Mouse (Mus musculus): Measurements from ENCODE around the gene Gal3st2c. TPM values are rescaled to one million over a fixed set of nuclear protein-coding genes. Genes with fewer than 3 reads are reported as not detected.
"Not testable (repeated sequence)": the region's sequence is repeated elsewhere in the genome, so short reads cannot be mapped to it uniquely, and the experiment has no call there.

Gal3st2c gene
- polyA plus RNA-seq, 1 experiment from 2014 or later, result not detected

GRCm38 (mm10) chr1:94054481-94054880 is 64.2 kb downstream of the Gal3st2c start:
- Histone ChIP-seq H3K9me3 (ENCODE audit: low read length) (no peaks in the 10 kb centered on the region), H3K27me3 (replicated peaks; ENCODE audit: insufficient read depth, low read length) (no peaks in the 10 kb centered on the region), H3K9ac (replicated peaks; ENCODE audit: low read depth) (no peak overlapping the region), H3K4me3 (ENCODE audit: low read depth, low read length) (no peak overlapping the region), H3K36me3 (ENCODE audit: insufficient read depth, low read length) (no peaks in the 10 kb centered on the region), H3K27ac (ENCODE audit: low read length) (no peak overlapping the region), H3K4me1 (ENCODE audit: insufficient read depth, low read depth, low read length) (no peaks in the 10 kb centered on the region), H3K4me2 (replicated peaks; ENCODE audit: low read depth, low read length) (no peak overlapping the region)
- DNase-seq (ENCODE audit: low spot score), result no peak
- ATAC-seq, result no peak
- 83% methylated on average over 1 of the region's 1 CpGs for WGBS
- TF ChIP-seq CTCF (IDR thresholded peaks at IDR 0.05) (no peak), EP300 (IDR thresholded peaks at IDR 0.05) (no peak)

DNA sequence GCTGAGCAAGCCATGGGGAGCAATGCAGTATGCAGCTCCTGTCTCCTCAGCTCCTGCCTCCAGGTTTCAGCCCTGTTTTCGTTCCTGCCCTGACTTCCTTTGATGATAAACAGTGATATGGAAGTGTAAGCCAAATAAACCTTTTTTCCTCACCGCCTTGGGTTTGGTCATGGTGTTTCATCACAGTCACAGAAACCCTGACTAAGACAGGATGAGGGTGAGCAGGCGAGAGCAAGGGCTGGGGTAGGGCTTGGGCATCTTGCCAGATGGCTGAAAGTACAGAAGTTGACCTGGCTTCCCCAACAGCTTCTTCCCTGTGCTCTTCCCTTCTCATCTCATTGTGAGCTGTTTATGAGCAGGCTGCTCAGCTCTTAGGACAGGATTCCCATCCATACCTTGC is 65.7 kb downstream of the Gal3st2c start:
- ATAC-seq (no peak), DNase-seq (ENCODE audit: low spot score) (no peak)
- no peaks in the 10 kb centered on the region for H3K9me3 ChIP-seq (ENCODE audit: low read length)
- 16% methylated on average over 3 of the region's 3 CpGs for WGBS
- no peak overlapping the region for H3K4me3 ChIP-seq (ENCODE audit: low read depth, low read length)
- no peak overlapping the region for H3K27ac ChIP-seq (ENCODE audit: low read length)
- no peaks in the 10 kb centered on the region for H3K36me3 ChIP-seq (ENCODE audit: insufficient read depth, low read length)
- no peak overlapping the region for H3K4me2 ChIP-seq (replicated peaks; ENCODE audit: low read depth, low read length)
- H3K9ac ChIP-seq (replicated peaks; ENCODE audit: low read depth), result no peak overlapping the region
- TF ChIP-seq EP300 (IDR thresholded peaks at IDR 0.05) (no peak), CTCF (IDR thresholded peaks at IDR 0.05) (no peak)
- H3K27me3 ChIP-seq (replicated peaks; ENCODE audit: insufficient read depth, low read length), result no peaks in the 10 kb centered on the region
- H3K4me1 ChIP-seq (ENCODE audit: insufficient read depth, low read depth, low read length), result no peaks in the 10 kb centered on the region

DNA sequence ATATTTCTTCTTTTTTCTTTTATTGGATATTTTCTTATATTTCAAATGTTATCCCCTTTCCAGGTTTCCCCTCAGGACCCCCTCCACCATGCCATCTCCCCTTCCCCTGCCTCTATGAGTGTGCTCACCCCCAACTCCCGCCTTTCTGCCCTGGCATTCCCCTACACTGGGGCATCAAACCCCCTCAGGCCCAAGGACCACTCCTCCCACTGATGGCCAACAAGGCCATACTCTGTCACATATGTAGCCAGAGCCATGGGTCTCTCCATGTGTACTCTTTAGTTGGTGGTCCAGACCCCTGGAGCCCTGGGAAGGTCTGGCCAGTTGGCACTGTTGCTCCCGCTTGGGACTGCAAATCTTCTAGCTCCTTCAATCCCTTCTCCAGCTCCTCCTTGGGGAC is 67.1 kb downstream of the Gal3st2c start:
- no peak overlapping the region for H3K9ac ChIP-seq (replicated peaks; ENCODE audit: low read depth)
- no peak for DNase-seq (ENCODE audit: low spot score)

GRCm38 (mm10) chr1:94058281-94058680 is 68.0 kb downstream of the Gal3st2c start:
- not testable (repeated sequence) for H3K9me3 ChIP-seq (ENCODE audit: low read length); H3K4me2 ChIP-seq (replicated peaks; ENCODE audit: low read depth, low read length); H3K27me3 ChIP-seq (replicated peaks; ENCODE audit: insufficient read depth, low read length); H3K4me1 ChIP-seq (ENCODE audit: insufficient read depth, low read depth, low read length); H3K27ac ChIP-seq (ENCODE audit: low read length); H3K9ac ChIP-seq (replicated peaks; ENCODE audit: low read depth); ATAC-seq; H3K4me3 ChIP-seq (ENCODE audit: low read depth, low read length); H3K36me3 ChIP-seq (ENCODE audit: insufficient read depth, low read length); DNase-seq (ENCODE audit: low spot score)
- 72% methylated on average over 1 of the region's 1 CpGs for WGBS

More for the DNA sequence above, 67.1 kb downstream of the Gal3st2c start:
- Histone ChIP-seq H3K36me3 (ENCODE audit: insufficient read depth, low read length) (no peaks in the 10 kb centered on the region), H3K27me3 (replicated peaks; ENCODE audit: insufficient read depth, low read length) (no peaks in the 10 kb centered on the region), H3K4me2 (replicated peaks; ENCODE audit: low read depth, low read length) (no peak overlapping the region), H3K4me1 (ENCODE audit: insufficient read depth, low read depth, low read length) (no peaks in the 10 kb centered on the region), H3K4me3 (ENCODE audit: low read depth, low read length) (no peak overlapping the region), H3K9me3 (ENCODE audit: low read length) (no peaks in the 10 kb centered on the region), H3K27ac (ENCODE audit: low read length) (no peak overlapping the region)
- no peak for TF ChIP-seq EP300 (IDR thresholded peaks at IDR 0.05)
- no peak for TF ChIP-seq CTCF (IDR thresholded peaks at IDR 0.05)
- 90% methylated on average over 2 of the region's 2 CpGs for WGBS
- ATAC-seq, result no peak

Other genes starting within 250 kb of the Gal3st2c start
- gene Atg4b, start 239.0 kb upstream of the Gal3st2c start, polyA plus RNA-seq (2015; fragmentation: Nextera tagmentation; extraction: Ambion mirVana), result 54.2 and 66.1 TPM in 2 replicates
- 34.4 and 37.6 TPM in 2 replicates for gene Thap4, start 235.6 kb upstream of the Gal3st2c start, polyA plus RNA-seq (2015; fragmentation: Nextera tagmentation; extraction: Ambion mirVana)
- 69.6 and 71.6 TPM in 2 replicates for gene Dtymk, start 188.6 kb upstream of the Gal3st2c start, polyA plus RNA-seq (2015; fragmentation: Nextera tagmentation; extraction: Ambion mirVana)
- 8.1 and 8.7 TPM in 2 replicates for gene Ing5, start 186.5 kb upstream of the Gal3st2c start, polyA plus RNA-seq (2015; fragmentation: Nextera tagmentation; extraction: Ambion mirVana)
- gene D2hgdh, start 165.6 kb upstream of the Gal3st2c start, polyA plus RNA-seq (2015; fragmentation: Nextera tagmentation; extraction: Ambion mirVana), result 7.2 and 8.7 TPM in 2 replicates
- gene Gal3st2, start 129.2 kb upstream of the Gal3st2c start, polyA plus RNA-seq (2015; fragmentation: Nextera tagmentation; extraction: Ambion mirVana), result 0.19 and 0.25 TPM in 2 replicates
- gene Gal3st2b, start 72.2 kb upstream of the Gal3st2c start, polyA plus RNA-seq (2015; fragmentation: Nextera tagmentation; extraction: Ambion mirVana), result 0.08 TPM in 1 of 2 replicates, not detected in the other
- gene Neu4, start 29.9 kb downstream of the Gal3st2c start, polyA plus RNA-seq (2015; fragmentation: Nextera tagmentation; extraction: Ambion mirVana), result not detected in 2 replicates
- 0.06 and 0.13 TPM in 2 replicates for gene Pdcd1, start 62.0 kb downstream of the Gal3st2c start, polyA plus RNA-seq (2015; fragmentation: Nextera tagmentation; extraction: Ambion mirVana)